Comparison of ENCODE assay signal across 22 mouse cellular contexts in genomic region chr8:107012666-107013065, GRCm38 (mm10). TPM values are rescaled to one million over a fixed set of nuclear protein-coding genes. Genes with fewer than 3 reads are reported as not detected.
"Had no signal": no experiment of that assay in that cellular context is flagged by ENCODE, and none has a peak within 500 bp of the region (broad histone marks: within the 10 kb centered on the region; RNA-seq: fewer than 3 reads in every experiment).

No protein-coding gene starts in this region.

- H3K4me3 ChIP-seq: lung, embryonic 15.5 days; megakaryocyte, embryonic 14.5 days; midbrain, embryonic 13.5 days; midbrain, embryonic 15.5 days; neural tube, embryonic 12.5 days; stomach, embryonic 15.5 days had no signal

- H3K4me2 ChIP-seq: lung, embryonic 15.5 days; midbrain, embryonic 11.5 days; midbrain, embryonic 13.5 days; midbrain, embryonic 15.5 days; neural tube, embryonic 12.5 days; stomach, embryonic 15.5 days had no signal

- DNase-seq: liver, postnatal 0 days; lung, adult 2 months; lung, postnatal 10 days; right cerebral cortex, postnatal 14 days; thymus, adult 2 months; thymus, postnatal 25 days; thymus, postnatal 4 days had no signal

- H3K27ac ChIP-seq: lung, embryonic 15.5 days; macrophage; midbrain, embryonic 13.5 days; midbrain, embryonic 15.5 days; neural tube, embryonic 12.5 days; stomach, embryonic 15.5 days; stomach, postnatal 0 days had no signal

- ATAC-seq: liver, postnatal 0 days; midbrain, embryonic 13.5 days; midbrain, embryonic 15.5 days had no signal

- H3K9ac ChIP-seq: liver, postnatal 0 days; lung, embryonic 15.5 days; midbrain, embryonic 13.5 days; midbrain, embryonic 15.5 days; neural tube, embryonic 12.5 days; stomach, embryonic 15.5 days had no signal

- H3K4me1 ChIP-seq: lung, embryonic 15.5 days; megakaryocyte, embryonic 14.5 days; midbrain, embryonic 13.5 days; midbrain, embryonic 15.5 days; neural tube, embryonic 12.5 days; stomach, embryonic 15.5 days had no signal

- H3K9me3 ChIP-seq: lung, embryonic 15.5 days; megakaryocyte, embryonic 14.5 days; midbrain, embryonic 13.5 days; midbrain, embryonic 15.5 days; neural tube, embryonic 12.5 days; stomach, embryonic 15.5 days had no signal

- H3K27me3 ChIP-seq: lung, embryonic 15.5 days; midbrain, embryonic 13.5 days; midbrain, embryonic 15.5 days; neural tube, embryonic 12.5 days; stomach, embryonic 15.5 days had no signal

RNA-seq across cellular contexts. Expression of gene Tmed6, which starts 52.8 kb away (rescaled TPM):
- total RNA-seq: megakaryocyte progenitor cell, adult 5-6 weeks; midbrain, postnatal 0 days; monocyte, adult 5-6 weeks; neutrophil, adult 5-6 weeks had no signal
- polyA plus RNA-seq: macrophage; midbrain, embryonic 11.5 days; midbrain, embryonic 13.5 days; midbrain, embryonic 15.5 days; midbrain, postnatal 0 days; neural tube, embryonic 12.5 days; neural tube, embryonic 14.5 days; urinary bladder, adult 2 months had no signal
